Mouse (Mus musculus): ENCODE data around the gene Tbc1d1. TPM values are rescaled to one million over a fixed set of nuclear protein-coding genes. Genes with fewer than 3 reads are reported as not detected.

Gene Tbc1d1
- polyA plus RNA-seq, 1 experiment from 2014 or later, result 21.2 TPM

DNA sequence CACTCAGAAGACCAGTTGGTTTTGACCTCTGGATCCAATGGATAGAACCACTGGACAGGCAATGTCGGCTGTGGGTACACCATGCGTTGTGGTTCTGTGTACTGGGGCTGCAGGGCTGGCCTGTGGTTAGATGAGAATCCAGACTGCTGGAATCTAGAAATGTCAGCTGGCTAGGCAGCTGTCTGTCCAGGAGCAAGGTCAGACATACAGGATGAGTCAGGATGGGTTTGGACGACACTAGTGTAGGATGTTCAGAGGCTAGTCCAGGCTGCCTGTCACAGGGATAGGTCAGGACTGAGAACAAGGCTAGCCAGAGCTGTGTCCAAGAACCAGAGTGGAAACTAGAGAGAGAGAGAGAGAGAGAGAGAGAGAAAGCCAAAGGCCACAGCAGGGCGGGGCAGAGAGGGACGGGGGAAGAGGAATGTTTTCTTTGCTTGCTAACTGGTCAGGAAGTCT lies 40.8 kb downstream of the Tbc1d1 start:
- Histone ChIP-seq H3K27ac (no peak overlapping the region), H3K4me3 (no peak overlapping the region), H3K9me3 (0 out of 2 replicates have a peak, but pooled peaks cover 2% of the 10 kb centered on the region), H3K27me3 (ENCODE audit: insufficient read depth, poor library complexity, severe bottlenecking) (no peaks in the 10 kb centered on the region), H3K36me3 (no peaks in the 10 kb centered on the region), H3K4me1 (replicated peaks) (no peaks in the 10 kb centered on the region)
- no peak for DNase-seq (ENCODE audit: low spot score)
- 70% methylated on average over 5 of the region's 5 CpGs for WGBS

DNA sequence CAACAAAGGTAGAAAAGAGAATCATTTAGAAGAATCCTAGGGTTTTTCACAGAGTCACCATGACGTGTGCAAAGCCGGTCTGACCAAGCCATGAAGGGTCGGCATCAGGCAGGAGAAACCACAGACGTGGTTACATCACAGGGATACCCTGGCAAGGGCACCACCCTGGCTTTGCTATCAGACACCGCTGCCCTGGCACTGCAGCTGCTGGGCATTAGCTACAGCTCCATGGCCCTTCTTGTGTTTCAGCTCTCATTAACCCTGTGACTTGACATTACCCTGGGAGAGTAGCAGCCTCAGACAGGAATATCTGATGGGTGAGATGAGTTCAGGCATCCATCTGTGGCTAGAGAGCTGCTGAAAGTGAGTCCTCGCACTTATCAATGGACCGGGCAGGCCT lies 42.5 kb downstream of the Tbc1d1 start:
- Histone ChIP-seq H3K4me1 (replicated peaks) (no peaks in the 10 kb centered on the region), H3K36me3 (no peaks in the 10 kb centered on the region), H3K27me3 (ENCODE audit: insufficient read depth, poor library complexity, severe bottlenecking) (no peaks in the 10 kb centered on the region), H3K4me3 (no peak overlapping the region), H3K9me3 (no peaks in the 10 kb centered on the region), H3K27ac (no peak overlapping the region)
- DNase-seq (ENCODE audit: low spot score), result no peak
- 91% methylated on average over 7 of the region's 7 CpGs for WGBS

DNA sequence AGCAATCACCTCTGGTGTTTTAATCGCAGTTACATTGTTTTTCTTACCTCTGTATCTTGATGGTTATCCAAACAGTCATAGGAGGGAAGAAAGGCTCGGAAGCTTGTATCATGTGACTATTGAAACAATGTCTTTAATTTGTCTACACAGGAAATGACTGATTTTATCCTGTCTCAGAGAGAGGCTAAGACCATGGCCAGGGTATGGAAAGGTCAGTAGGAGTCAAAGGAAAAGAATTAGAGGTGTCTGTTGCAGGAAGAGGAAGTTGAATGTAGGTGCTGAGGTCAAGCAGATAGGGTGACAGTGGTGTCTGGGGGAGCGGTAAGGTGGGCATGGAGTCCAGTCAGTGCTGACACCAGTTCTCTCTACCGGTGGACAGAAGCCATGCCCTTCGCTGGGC lies 45.0 kb downstream of the Tbc1d1 start:
- H3K27me3 ChIP-seq (ENCODE audit: insufficient read depth, poor library complexity, severe bottlenecking), result no peaks in the 10 kb centered on the region
- no peak for DNase-seq (ENCODE audit: low spot score)
- no peak overlapping the region for H3K27ac ChIP-seq
- H3K4me3 ChIP-seq, result no peak overlapping the region
- H3K9me3 ChIP-seq, result no peaks in the 10 kb centered on the region
- no peaks in the 10 kb centered on the region for H3K36me3 ChIP-seq
- 0 out of 2 replicates have a peak, but pooled peaks cover 3% of the 10 kb centered on the region for H3K4me1 ChIP-seq (replicated peaks)
- WGBS, result 71% methylated on average over 5 of the region's 5 CpGs

DNA sequence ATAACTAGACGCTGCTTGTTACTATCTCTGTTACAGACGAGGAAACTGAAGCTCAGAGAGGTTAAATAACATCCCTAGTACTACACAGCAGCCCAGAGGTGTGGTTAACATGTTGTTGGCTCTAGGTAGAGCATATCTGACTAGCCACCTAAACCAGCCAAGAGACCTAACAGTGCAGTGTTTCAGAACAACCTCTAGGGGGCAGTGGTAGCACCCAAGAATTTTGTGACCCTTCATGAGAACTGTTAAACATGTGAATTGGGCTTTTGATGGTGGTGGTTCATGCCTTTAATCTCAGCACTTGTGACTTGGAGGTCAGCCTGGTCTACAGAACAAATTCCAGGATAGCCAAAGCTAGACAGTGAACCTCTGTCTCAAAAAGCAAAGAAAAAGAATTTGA lies 46.2 kb downstream of the Tbc1d1 start:
- no peaks in the 10 kb centered on the region for H3K27me3 ChIP-seq (ENCODE audit: insufficient read depth, poor library complexity, severe bottlenecking)
- peak; percentile 26 for DNase-seq (ENCODE audit: low spot score)

DNA sequence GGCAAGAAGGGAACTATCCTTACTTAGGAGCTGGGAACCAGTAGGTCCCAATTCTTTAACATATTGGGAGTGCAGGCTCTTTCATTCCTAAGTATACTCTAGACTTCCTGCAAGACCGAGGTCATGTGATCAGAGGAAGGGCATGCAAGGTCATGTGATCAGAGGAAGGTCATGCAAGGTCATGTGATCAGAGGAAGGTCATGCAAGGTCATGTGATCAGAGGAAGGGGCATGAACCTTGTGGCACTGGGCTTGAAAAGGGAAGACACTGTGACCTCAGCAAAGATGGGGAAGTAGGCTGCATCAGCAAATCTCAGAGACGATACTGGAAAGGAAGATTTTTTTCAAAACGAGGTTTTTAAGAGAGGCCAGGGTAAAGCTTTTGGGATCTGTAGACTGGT lies 49.5 kb downstream of the Tbc1d1 start:
- Histone ChIP-seq H3K36me3 (no peaks in the 10 kb centered on the region), H3K9me3 (no peaks in the 10 kb centered on the region), H3K27me3 (ENCODE audit: insufficient read depth, poor library complexity, severe bottlenecking) (no peaks in the 10 kb centered on the region), H3K4me3 (no peak overlapping the region), H3K27ac (no peak overlapping the region), H3K4me1 (replicated peaks) (0 out of 2 replicates have a peak, but pooled peaks cover 3% of the 10 kb centered on the region)
- DNase-seq (ENCODE audit: low spot score), result no peak
- WGBS, result 89% methylated on average over 3 of the region's 3 CpGs

More for the DNA sequence above, 46.2 kb downstream of the Tbc1d1 start:
- 0 out of 2 replicates have a peak, but pooled peaks cover 3% of the 10 kb centered on the region for H3K4me1 ChIP-seq (replicated peaks)
- H3K36me3 ChIP-seq, result no peaks in the 10 kb centered on the region
- WGBS, result 29% methylated on average over 2 of the region's 2 CpGs
- no peak overlapping the region for H3K4me3 ChIP-seq
- H3K27ac ChIP-seq, result no peak overlapping the region
- H3K9me3 ChIP-seq, result no peaks in the 10 kb centered on the region

DNA sequence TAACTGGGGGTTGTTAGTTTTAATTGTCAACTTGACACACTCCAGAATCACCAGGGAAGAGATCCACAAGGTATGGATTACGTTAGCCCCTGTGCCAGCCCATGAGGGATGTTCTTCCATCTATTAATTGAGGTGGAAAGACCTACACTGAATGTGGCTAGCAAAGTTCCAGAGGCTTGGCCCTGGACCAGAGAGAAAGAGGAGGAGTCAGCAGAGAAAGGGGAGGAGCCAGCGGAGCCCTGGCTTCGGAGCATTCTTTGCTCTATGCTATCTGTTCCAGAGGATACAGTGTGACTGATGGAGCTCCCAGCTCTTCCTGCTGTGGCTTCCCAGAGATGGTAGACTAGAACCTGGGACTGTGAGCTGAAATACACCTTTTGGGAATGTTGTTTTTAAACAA lies 50.3 kb downstream of the Tbc1d1 start:
- no peaks in the 10 kb centered on the region for H3K9me3 ChIP-seq
- no peaks in the 10 kb centered on the region for H3K27me3 ChIP-seq (ENCODE audit: insufficient read depth, poor library complexity, severe bottlenecking)
- H3K27ac ChIP-seq, result no peak overlapping the region
- no peaks in the 10 kb centered on the region for H3K36me3 ChIP-seq
- WGBS, result 79% methylated on average over 3 of the region's 3 CpGs
- H3K4me1 ChIP-seq (replicated peaks), result 0 out of 2 replicates have a peak, but pooled peaks cover 3% of the 10 kb centered on the region
- no peak overlapping the region for H3K4me3 ChIP-seq
- DNase-seq (ENCODE audit: low spot score), result no peak

DNA sequence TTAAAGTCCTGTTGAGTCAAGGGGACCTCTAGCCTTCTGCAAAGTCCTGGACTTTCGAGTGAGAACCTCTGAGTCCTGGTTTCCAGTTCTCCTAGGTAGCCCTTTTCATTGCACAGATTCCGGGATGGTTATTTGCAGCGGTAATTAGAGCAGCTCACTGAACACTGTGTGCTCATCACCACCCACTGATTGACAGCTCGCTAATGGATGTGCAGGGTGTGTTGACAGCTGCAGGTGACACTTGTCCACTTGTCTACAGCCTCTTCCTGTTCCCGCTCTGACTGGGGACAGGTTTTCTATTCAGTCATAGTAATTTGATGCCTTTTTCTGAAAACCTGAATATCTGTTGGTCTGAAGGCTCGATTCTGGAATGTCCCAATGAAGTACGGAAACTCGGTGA lies 50.8 kb downstream of the Tbc1d1 start:
- Histone ChIP-seq H3K36me3 (no peaks in the 10 kb centered on the region), H3K9me3 (no peaks in the 10 kb centered on the region), H3K27ac (no peak overlapping the region), H3K4me1 (replicated peaks) (peaks cover 5% of the 10 kb centered on the region), H3K27me3 (ENCODE audit: insufficient read depth, poor library complexity, severe bottlenecking) (no peaks in the 10 kb centered on the region), H3K4me3 (no peak overlapping the region)
- DNase-seq (ENCODE audit: low spot score), result no peak
- 79% methylated on average over 8 of the region's 8 CpGs for WGBS

DNA sequence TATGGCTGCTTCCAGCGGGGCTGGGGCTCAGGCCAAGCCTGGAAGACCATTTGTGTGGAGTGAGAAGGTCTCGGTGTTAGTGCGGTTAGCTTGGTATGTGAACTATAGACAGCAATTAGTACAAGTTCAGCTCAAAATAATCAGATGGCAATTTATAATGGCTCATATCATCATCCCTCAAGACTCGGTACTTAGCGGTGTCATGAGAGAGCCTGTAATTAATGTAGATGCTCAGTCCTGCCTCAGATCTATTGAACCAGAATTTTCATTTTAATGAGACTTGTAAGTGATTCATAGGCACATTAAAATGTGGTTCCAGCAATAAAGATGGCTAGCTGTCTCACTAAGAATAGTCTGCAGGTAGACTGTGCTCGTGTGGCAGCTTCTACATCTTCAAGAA lies 51.7 kb downstream of the Tbc1d1 start:
- H3K27ac ChIP-seq, result no peak overlapping the region
- WGBS, result 90% methylated on average over 6 of the region's 6 CpGs
- no peaks in the 10 kb centered on the region for H3K9me3 ChIP-seq
- no peak for DNase-seq (ENCODE audit: low spot score)
- no peaks in the 10 kb centered on the region for H3K36me3 ChIP-seq
- peaks cover 13% of the 10 kb centered on the region for H3K4me1 ChIP-seq (replicated peaks)
- no peak overlapping the region for H3K4me3 ChIP-seq
- H3K27me3 ChIP-seq (ENCODE audit: insufficient read depth, poor library complexity, severe bottlenecking), result no peaks in the 10 kb centered on the region

DNA sequence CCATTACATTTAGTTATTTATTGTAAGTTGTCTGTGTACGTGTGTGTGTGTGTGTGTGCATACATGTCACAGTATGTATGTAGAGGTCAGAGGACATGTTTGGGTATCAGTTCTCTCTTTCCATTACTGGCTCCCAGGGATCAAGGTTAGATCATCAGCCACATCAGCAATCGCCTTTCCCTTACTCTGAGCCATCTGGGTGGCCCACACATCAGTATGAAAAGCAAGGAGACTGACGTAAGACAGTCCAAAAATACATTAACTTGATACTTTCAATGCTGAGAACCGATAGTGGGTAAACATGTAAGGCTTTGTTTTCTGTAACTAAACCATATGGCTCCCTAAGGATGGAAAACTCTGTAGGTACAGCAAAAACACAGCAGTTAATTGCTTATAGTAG lies 54.7 kb downstream of the Tbc1d1 start:
- no peak overlapping the region for H3K27ac ChIP-seq
- no peak overlapping the region for H3K4me3 ChIP-seq
- H3K9me3 ChIP-seq, result no peaks in the 10 kb centered on the region
- H3K27me3 ChIP-seq (ENCODE audit: insufficient read depth, poor library complexity, severe bottlenecking), result no peaks in the 10 kb centered on the region
- no peak for DNase-seq (ENCODE audit: low spot score)
- peaks cover 13% of the 10 kb centered on the region for H3K4me1 ChIP-seq (replicated peaks)
- 86% methylated on average over 4 of the region's 4 CpGs for WGBS
- H3K36me3 ChIP-seq, result no peaks in the 10 kb centered on the region

DNA sequence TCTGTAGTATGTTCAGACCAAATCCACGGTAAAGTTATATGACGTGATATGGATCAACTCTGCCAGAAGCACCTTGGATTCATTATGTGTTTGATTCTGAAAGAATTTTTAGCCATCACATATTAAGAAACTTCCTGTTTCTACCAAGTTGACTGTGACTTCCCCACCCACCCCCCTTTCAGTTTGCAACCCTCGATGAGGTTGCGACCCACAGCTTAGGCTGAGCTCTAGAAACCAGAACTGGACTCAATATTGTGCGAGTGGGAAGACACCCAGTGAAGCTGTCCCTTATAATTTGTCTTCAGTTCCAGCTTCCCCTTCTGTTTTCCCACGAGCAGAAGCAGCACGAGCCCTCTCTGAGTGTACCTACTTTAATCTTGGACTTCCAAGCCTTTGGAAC lies 55.2 kb downstream of the Tbc1d1 start:
- no peaks in the 10 kb centered on the region for H3K36me3 ChIP-seq
- no peak for DNase-seq (ENCODE audit: low spot score)
- 88% methylated on average over 7 of the region's 7 CpGs for WGBS

DNA sequence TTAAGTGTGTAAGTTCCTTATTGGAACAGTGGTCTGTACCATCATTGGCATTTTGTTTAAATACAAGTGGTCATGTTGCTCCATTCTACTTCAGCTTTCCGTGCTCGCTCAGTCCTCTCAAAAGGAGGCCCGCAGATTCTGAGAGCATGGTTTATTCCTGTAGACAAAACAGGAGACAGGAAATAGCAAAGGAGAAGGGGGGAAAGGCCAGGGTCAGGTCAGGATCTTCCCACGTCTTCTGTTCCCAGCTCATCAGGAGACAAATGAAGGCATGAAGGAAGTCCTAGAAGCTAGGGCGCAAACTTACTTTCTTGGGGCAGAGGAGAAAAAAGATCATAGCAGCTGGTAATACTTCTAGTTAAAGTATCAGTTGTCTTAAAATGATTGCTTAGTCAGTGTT lies 56.1 kb downstream of the Tbc1d1 start:
- no peaks in the 10 kb centered on the region for H3K9me3 ChIP-seq
- 46% methylated on average over 5 of the region's 5 CpGs for WGBS
- H3K4me3 ChIP-seq, result no peak overlapping the region
- peaks cover 13% of the 10 kb centered on the region for H3K4me1 ChIP-seq (replicated peaks)
- H3K27me3 ChIP-seq (ENCODE audit: insufficient read depth, poor library complexity, severe bottlenecking), result no peaks in the 10 kb centered on the region
- DNase-seq (ENCODE audit: low spot score), result no peak
- H3K27ac ChIP-seq, result no peak overlapping the region
- H3K36me3 ChIP-seq, result no peaks in the 10 kb centered on the region

More for the DNA sequence above, 55.2 kb downstream of the Tbc1d1 start:
- H3K27ac ChIP-seq, result no peak overlapping the region
- H3K4me1 ChIP-seq (replicated peaks), result peaks cover 13% of the 10 kb centered on the region
- H3K9me3 ChIP-seq, result no peaks in the 10 kb centered on the region
- H3K27me3 ChIP-seq (ENCODE audit: insufficient read depth, poor library complexity, severe bottlenecking), result no peaks in the 10 kb centered on the region
- H3K4me3 ChIP-seq, result no peak overlapping the region

DNA sequence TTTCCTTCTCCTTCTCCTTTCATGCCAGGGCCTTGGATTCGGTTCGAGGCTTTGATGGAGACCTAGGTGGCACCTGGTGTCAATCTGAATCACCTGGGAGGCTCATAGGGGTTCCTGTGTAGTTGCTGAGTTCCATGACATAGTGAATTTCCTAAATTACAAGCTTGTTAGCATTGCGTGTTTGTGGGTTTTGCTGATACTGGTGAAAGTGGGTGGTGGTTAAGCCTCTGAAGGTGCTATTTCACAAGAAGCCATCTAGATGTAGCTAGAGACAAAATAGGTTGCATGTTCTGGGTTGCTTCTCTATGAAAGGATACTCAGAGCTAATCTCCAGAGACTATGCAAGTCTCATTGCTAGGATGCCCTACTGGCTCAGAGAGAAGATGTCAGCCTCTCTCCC lies 56.5 kb downstream of the Tbc1d1 start:
- 88% methylated on average over 3 of the region's 3 CpGs for WGBS
- no peak for DNase-seq (ENCODE audit: low spot score)
- no peak overlapping the region for H3K4me3 ChIP-seq

DNA sequence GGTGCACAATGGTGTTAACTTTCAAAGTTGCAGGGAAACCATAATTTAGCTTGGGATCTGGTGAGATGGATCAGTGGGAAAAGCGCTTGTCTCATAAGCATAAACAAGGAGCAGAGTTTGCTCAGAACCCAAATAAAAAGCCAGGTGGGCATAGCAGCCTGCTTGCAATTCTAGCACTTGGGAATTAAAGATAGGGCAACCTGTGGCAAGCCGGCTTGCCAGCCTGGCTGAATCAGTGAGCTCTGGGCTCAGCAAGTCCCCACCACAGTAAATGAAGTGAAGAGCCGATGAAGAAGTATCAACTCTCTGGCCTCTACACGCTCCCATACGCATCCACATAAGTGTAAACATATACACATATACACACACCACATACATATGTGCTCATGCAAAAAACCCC lies 59.7 kb downstream of the Tbc1d1 start:
- WGBS, result 91% methylated on average over 5 of the region's 5 CpGs
- Histone ChIP-seq H3K4me3 (no peak overlapping the region), H3K4me1 (replicated peaks) (peaks cover 21% of the 10 kb centered on the region), H3K36me3 (no peaks in the 10 kb centered on the region), H3K27ac (no peak overlapping the region), H3K9me3 (no peaks in the 10 kb centered on the region), H3K27me3 (ENCODE audit: insufficient read depth, poor library complexity, severe bottlenecking) (no peaks in the 10 kb centered on the region)
- no peak for DNase-seq (ENCODE audit: low spot score)

More for the DNA sequence above, 56.5 kb downstream of the Tbc1d1 start:
- no peak overlapping the region for H3K27ac ChIP-seq
- no peaks in the 10 kb centered on the region for H3K9me3 ChIP-seq
- H3K36me3 ChIP-seq, result no peaks in the 10 kb centered on the region
- peaks cover 13% of the 10 kb centered on the region for H3K4me1 ChIP-seq (replicated peaks)
- H3K27me3 ChIP-seq (ENCODE audit: insufficient read depth, poor library complexity, severe bottlenecking), result no peaks in the 10 kb centered on the region

DNA sequence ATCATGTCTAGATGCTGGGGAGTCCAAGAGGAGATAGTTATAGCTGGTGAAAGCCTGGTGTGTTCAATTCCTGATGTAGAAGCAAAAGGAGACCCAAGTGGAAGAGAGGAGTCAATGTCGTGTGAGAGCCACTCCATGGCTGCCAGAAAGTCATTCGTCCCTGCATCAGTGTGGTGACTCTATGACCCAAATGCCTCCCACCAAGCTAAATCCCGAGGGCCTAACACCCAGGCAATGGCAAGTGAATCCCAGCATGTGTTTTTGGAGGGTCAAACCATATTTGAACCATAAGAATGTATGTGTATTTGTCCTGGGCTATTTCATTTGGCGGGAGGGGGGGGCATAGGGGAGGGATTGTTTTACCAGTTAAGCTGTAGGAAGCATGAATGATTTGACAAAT lies 60.2 kb downstream of the Tbc1d1 start:
- H3K27ac ChIP-seq, result no peak overlapping the region
- no peak overlapping the region for H3K4me3 ChIP-seq
- DNase-seq (ENCODE audit: low spot score), result no peak
- WGBS, result 86% methylated on average over 4 of the region's 4 CpGs
- H3K9me3 ChIP-seq, result no peaks in the 10 kb centered on the region
- H3K27me3 ChIP-seq (ENCODE audit: insufficient read depth, poor library complexity, severe bottlenecking), result no peaks in the 10 kb centered on the region
- no peaks in the 10 kb centered on the region for H3K36me3 ChIP-seq
- H3K4me1 ChIP-seq (replicated peaks), result peaks cover 21% of the 10 kb centered on the region

All from hindbrain, embryonic 10.5 days (tissue).